9 mouse cellular contexts compared by ENCODE assay signal in the genomic region with DNA sequence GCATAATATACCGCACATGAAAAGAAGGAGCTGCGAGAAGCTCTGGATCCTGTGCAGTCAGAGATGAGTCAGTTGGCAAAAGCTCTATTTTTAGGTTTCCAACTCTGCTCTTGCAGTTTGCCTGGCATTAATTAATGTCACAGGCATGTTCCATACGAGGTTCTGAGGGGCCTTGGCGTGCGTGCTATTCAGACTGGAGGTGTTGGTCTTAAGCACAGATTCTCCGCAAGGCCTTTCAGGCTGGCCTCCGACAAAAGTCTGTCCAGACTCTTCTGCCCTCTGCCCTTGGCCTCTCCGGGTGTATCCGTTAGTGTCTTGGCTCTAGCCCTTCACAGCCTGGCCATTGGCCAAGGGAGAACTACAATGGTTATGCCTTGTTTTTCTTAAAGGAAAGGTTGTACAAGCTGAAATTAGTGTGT. TPM values are rescaled to one million over a fixed set of nuclear protein-coding genes. Genes with fewer than 3 reads are reported as not detected.
DNase-seq lines count a peak whose midpoint lies in the region; ATAC-seq lines count a peak whose summit lies in the region.
"Had no signal": no experiment of that assay in that cellular context is flagged by ENCODE, and none has a peak within 500 bp of the region (broad histone marks: within the 10 kb centered on the region; RNA-seq: fewer than 3 reads in every experiment).

No protein-coding gene starts in this region.

- no peak overlapping the region for H3K4me2 ChIP-seq in lung, embryonic 15.5 days
- 0 out of 2 replicates have a peak overlapping the region, but pooled peaks have one; percentile 19 for H3K4me2 ChIP-seq in embryonic facial prominence, embryonic 15.5 days (replicated peaks)
- H3K4me2 ChIP-seq in kidney, embryonic 14.5 days (replicated peaks; ENCODE audit: low read depth, low read length), result no peak overlapping the region
- H3K4me2 ChIP-seq: hindbrain, embryonic 15.5 days had no signal

- peaks cover 4% of the 10 kb centered on the region; the same call in 1 of the 2 replicates for H3K4me1 ChIP-seq in lung, embryonic 15.5 days
- peaks cover 18% of the 10 kb centered on the region for H3K4me1 ChIP-seq in embryonic facial prominence, embryonic 15.5 days
- no peaks in the 10 kb centered on the region for H3K4me1 ChIP-seq in kidney, embryonic 14.5 days (ENCODE audit: control insufficient read depth, insufficient read depth, low read length)
- H3K4me1 ChIP-seq: hindbrain, embryonic 15.5 days had no signal

- no peaks in the 10 kb centered on the region for H3K36me3 ChIP-seq in lung, embryonic 15.5 days
- H3K36me3 ChIP-seq in embryonic facial prominence, embryonic 15.5 days, result no peaks in the 10 kb centered on the region
- no peaks in the 10 kb centered on the region for H3K36me3 ChIP-seq in kidney, embryonic 14.5 days (ENCODE audit: control insufficient read depth, insufficient read depth, low read length)
- H3K36me3 ChIP-seq: hindbrain, embryonic 15.5 days had no signal

- DNase-seq in lung, postnatal 36 days, result no peak
- DNase-seq in left cerebral cortex, postnatal 36 days (ENCODE audit: low spot score in 2 of 2), result peak; percentile 34 to 36
- no peak for DNase-seq in urinary bladder, adult 2 months (ENCODE audit: low spot score)
- no peak for DNase-seq in cerebellum, adult 9-11 months

- intact Hi-C loops in left cerebral cortex, postnatal 36 days (cut with DNase I), result loop anchor here (5.0 kb wide), 1 partner anchor 38 kb away; no protein-coding TSS in a partner anchor

- no peak overlapping the region for H3K9ac ChIP-seq in lung, embryonic 15.5 days
- no peak overlapping the region for H3K9ac ChIP-seq in embryonic facial prominence, embryonic 15.5 days
- no peak overlapping the region for H3K9ac ChIP-seq in kidney, embryonic 14.5 days (ENCODE audit: low read depth, low read length)
- H3K9ac ChIP-seq: hindbrain, embryonic 15.5 days had no signal

- ATAC-seq in lung, embryonic 15.5 days (ENCODE audit: borderline replicate concordance, extremely low read depth, low FRiP score, low TSS enrichment), result peak; percentile 33; the same call in 1 of the 2 replicates
- ATAC-seq in embryonic facial prominence, embryonic 15.5 days (ENCODE audit: insufficient number of reproducible peaks, low FRiP score, low TSS enrichment, low read depth), result peak; percentile 24; the same call in 1 of the 2 replicates
- peak; percentile 36; the same call in 1 of the 2 replicates for ATAC-seq in kidney, embryonic 14.5 days (ENCODE audit: low FRiP score, low TSS enrichment)
- ATAC-seq in erythroid progenitor cell, adult 5-6 weeks (replicated peaks; ENCODE audit: low FRiP score, poor library complexity, severe bottlenecking), result no peak

- no peak overlapping the region for H3K4me3 ChIP-seq in lung, embryonic 15.5 days
- no peak overlapping the region for H3K4me3 ChIP-seq in embryonic facial prominence, embryonic 15.5 days (replicated peaks)
- no peak overlapping the region for H3K4me3 ChIP-seq in kidney, embryonic 14.5 days (ENCODE audit: low read length)
- H3K4me3 ChIP-seq: hindbrain, embryonic 15.5 days had no signal

- H3K9me3 ChIP-seq in lung, embryonic 15.5 days, result no peaks in the 10 kb centered on the region
- no peaks in the 10 kb centered on the region for H3K9me3 ChIP-seq in embryonic facial prominence, embryonic 15.5 days (replicated peaks)
- no peaks in the 10 kb centered on the region for H3K9me3 ChIP-seq in kidney, embryonic 14.5 days (ENCODE audit: control insufficient read depth, low read length)
- H3K9me3 ChIP-seq: hindbrain, embryonic 15.5 days had no signal

- peak overlapping the region; percentile 65 for H3K27ac ChIP-seq in lung, embryonic 15.5 days
- peak overlapping the region; percentile 63 for H3K27ac ChIP-seq in embryonic facial prominence, embryonic 15.5 days (replicated peaks)
- H3K27ac ChIP-seq in kidney, embryonic 14.5 days (ENCODE audit: low read depth, low read length), result no peak overlapping the region
- H3K27ac ChIP-seq: hindbrain, embryonic 15.5 days had no signal

- 48% methylated on average over 9 of the region's 9 CpGs for WGBS in lung, embryonic 15.5 days
- WGBS in embryonic facial prominence, embryonic 15.5 days, result 36% methylated on average over 9 of the region's 9 CpGs
- 69% methylated on average over 9 of the region's 9 CpGs for WGBS in kidney, embryonic 14.5 days

- H3K27me3 ChIP-seq in lung, embryonic 15.5 days, result no peaks in the 10 kb centered on the region
- H3K27me3 ChIP-seq in embryonic facial prominence, embryonic 15.5 days, result no peaks in the 10 kb centered on the region
- no peaks in the 10 kb centered on the region for H3K27me3 ChIP-seq in kidney, embryonic 14.5 days (ENCODE audit: control insufficient read depth, insufficient read depth, low read length)
- H3K27me3 ChIP-seq: hindbrain, embryonic 15.5 days had no signal

RNA-seq across cellular contexts. Expression of gene Zfp831, which starts 43.5 kb away (rescaled TPM):
- polyA plus RNA-seq in lung, embryonic 15.5 days (2015; fragmentation: Nextera tagmentation; extraction: Ambion mirVana), result 0.02 and 0.03 TPM in 2 replicates
- polyA plus RNA-seq in embryonic facial prominence, embryonic 15.5 days (2015; fragmentation: Nextera tagmentation; extraction: Ambion mirVana), result 0.04 TPM in 1 of 2 replicates, not detected in the other
- polyA plus RNA-seq in kidney, embryonic 14.5 days (2014; fragmentation: Nextera tagmentation; extraction: Ambion mirVana), result not detected in 2 replicates
- total RNA-seq in left cerebral cortex, postnatal 36 days (2021), result 10 to 100 TPM; 14.2 to 20.2 TPM
- 0.84 and 1.4 TPM in 2 replicates for total RNA-seq in erythroid progenitor cell, adult 5-6 weeks (2015; ENCODE audit: low replicate concordance)
- total RNA-seq in erythroid progenitor cell, adult 5-6 weeks (2017; ENCODE audit: low replicate concordance), result 1.0 and 1.2 TPM in 2 replicates
- polyA plus RNA-seq in urinary bladder, adult 2 months (2012; rRNA removed), result 0.04 and 0.07 TPM in 2 replicates

Comparison
In these comparisons a context has a peak if more than half of its experiments do, and no peak if none do; other contexts are left out.
1. DNase-seq: peak in left cerebral cortex, postnatal 36 days (2 of 2); none in lung, postnatal 36 days (single experiment), urinary bladder, adult 2 months (single experiment) and cerebellum, adult 9-11 months (single experiment).